Comparison of ENCODE assay signal across 9 mouse cellular contexts in genomic region chr4:148625756-148626622, GRCm38 (mm10). TPM values are rescaled to one million over a fixed set of nuclear protein-coding genes. Genes with fewer than 3 reads are reported as not detected.
DNase-seq lines count a peak whose midpoint lies in the region; ATAC-seq and TF ChIP-seq lines count a peak whose summit lies in the region.
"Had no signal": no experiment of that assay in that cellular context is flagged by ENCODE, and none has a peak within 500 bp of the region (broad histone marks: within the 10 kb centered on the region; RNA-seq: fewer than 3 reads in every experiment).

No protein-coding gene starts in this region.

- TF ChIP-seq POLR2A in spleen, adult 2 months (IDR thresholded peaks at IDR 0.05; ENCODE audit: low read depth, low read length) = no peak

- H3K27me3 ChIP-seq in kidney, embryonic 16.5 days (ENCODE audit: insufficient read depth, low read length) = no peaks in the 10 kb centered on the region
- H3K27me3 ChIP-seq in spleen, adult 2 months (ENCODE audit: control insufficient read depth, insufficient read depth, low read length) = no peaks in the 10 kb centered on the region

- no peaks in the 10 kb centered on the region for H3K9me3 ChIP-seq in kidney, embryonic 16.5 days (ENCODE audit: low read length)

- H3K9ac ChIP-seq in kidney, embryonic 16.5 days (replicated peaks; ENCODE audit: low read length) = peak overlapping the region; percentile 100

- peak; percentile 69 for ATAC-seq in kidney, embryonic 16.5 days (ENCODE audit: low FRiP score, low TSS enrichment)

- H3K36me3 ChIP-seq in kidney, embryonic 16.5 days (ENCODE audit: insufficient read depth, low read length) = peaks cover 36% of the 10 kb centered on the region
- peaks cover 23% of the 10 kb centered on the region for H3K36me3 ChIP-seq in spleen, adult 2 months (ENCODE audit: control insufficient read depth, insufficient read depth, low read length)

- peaks cover 9% of the 10 kb centered on the region for H3K4me1 ChIP-seq in brown adipose tissue, adult 24 weeks (ENCODE audit: control insufficient read depth, insufficient read depth, insufficient read length, low read length)
- peaks cover 25% of the 10 kb centered on the region for H3K4me1 ChIP-seq in kidney, embryonic 16.5 days (ENCODE audit: insufficient read depth, low read length)
- peaks cover 3% of the 10 kb centered on the region; the same call in 1 of the 2 replicates for H3K4me1 ChIP-seq in spleen, adult 2 months (ENCODE audit: control insufficient read depth, insufficient read depth, insufficient read length)

- peak; percentile 41 for DNase-seq in adrenal gland, adult 2 months
- DNase-seq in adrenal gland, postnatal 25 days = no peak
- peak; percentile 83 for DNase-seq in 3134 (ENCODE audit: extremely low read depth, insufficient read length, low spot score)
- DNase-seq in forelimb bud, embryonic 11.5 days (ENCODE audit: low read depth, low spot score) = peak; percentile 45
- DNase-seq in lung, postnatal 25 days (ENCODE audit: low spot score) = peak; percentile 24
- peak; percentile 31 to 40 for DNase-seq in spleen, adult 2 months (ENCODE audit: low read depth in 1 of 2, low spot score in 2 of 2)

- peak overlapping the region; percentile 85 for H3K4me2 ChIP-seq in kidney, embryonic 16.5 days (replicated peaks; ENCODE audit: low read depth, low read length)

- H3K27ac ChIP-seq in brown adipose tissue, adult 24 weeks (replicated peaks; ENCODE audit: low read depth, low read length) = peak overlapping the region; percentile 89
- H3K27ac ChIP-seq in kidney, embryonic 16.5 days (ENCODE audit: low read length) = peak overlapping the region; percentile 95
- H3K27ac ChIP-seq in spleen, adult 2 months (ENCODE audit: insufficient read depth, low read length) = peak overlapping the region; percentile 97

- WGBS in kidney, embryonic 16.5 days = under 1% methylated on average over 57 of the region's 57 CpGs
- WGBS in spleen, adult 2 months = under 1% methylated on average over 57 of the region's 57 CpGs

- no peak for TF ChIP-seq CTCF in spleen, adult 2 months (IDR thresholded peaks at IDR 0.05; ENCODE audit: extremely low read depth, insufficient read depth, insufficient read length, insufficient replicate concordance)

- H3K4me3 ChIP-seq in brown adipose tissue, adult 24 weeks (ENCODE audit: insufficient read depth, low read depth, low read length) = peak overlapping the region; percentile 89
- H3K4me3 ChIP-seq in kidney, embryonic 16.5 days (ENCODE audit: low read length) = peak overlapping the region; percentile 78
- H3K4me3 ChIP-seq in spleen, adult 2 months (ENCODE audit: extremely low read depth, insufficient read depth, insufficient read length) = peak overlapping the region; percentile 97

RNA-seq across cellular contexts. Expression of gene Tardbp, which starts 0.8 kb away (rescaled TPM):
- total RNA-seq in adrenal gland, adult 2 months (2021) = 100 to 1,000 TPM; 240 to 255 TPM
- polyA plus RNA-seq in adrenal gland, adult 2 months (2012; rRNA removed) = 8.0 and 10.3 TPM in 2 replicates
- 282 and 318 TPM in 2 replicates for total RNA-seq in adrenal gland, postnatal 25 days (2021)
- polyA plus RNA-seq in brown adipose tissue, adult 24 weeks (2012; ENCODE audit: insufficient read depth, insufficient read length, missing spikeins) = 132 and 193 TPM in 2 replicates
- polyA plus RNA-seq in kidney, embryonic 16.5 days (2015; fragmentation: Nextera tagmentation; extraction: Ambion mirVana) = 337 and 369 TPM in 2 replicates
- polyA plus RNA-seq in spleen, adult 2 months (2012; rRNA removed) = 49.8 and 57.0 TPM in 2 replicates

RNA-seq across cellular contexts. Expression of gene Gm572, which starts 17.1 kb away (rescaled TPM):
- not detected for total RNA-seq in adrenal gland, adult 2 months (2021)
- 0.07 TPM in 1 of 2 replicates, not detected in the other for polyA plus RNA-seq in adrenal gland, adult 2 months (2012; rRNA removed)
- not detected in 2 replicates for total RNA-seq in adrenal gland, postnatal 25 days (2021)
- polyA plus RNA-seq in brown adipose tissue, adult 24 weeks (2012; ENCODE audit: insufficient read depth, insufficient read length, missing spikeins) = not detected in 2 replicates
- polyA plus RNA-seq in kidney, embryonic 16.5 days (2015; fragmentation: Nextera tagmentation; extraction: Ambion mirVana) = not detected in 2 replicates
- 0.07 TPM in 1 of 2 replicates, not detected in the other for polyA plus RNA-seq in spleen, adult 2 months (2012; rRNA removed)
- total RNA-seq: left cerebral cortex, postnatal 10 days had no signal

RNA-seq across cellular contexts. Expression of gene Masp2, which starts 23.6 kb away (rescaled TPM):
- total RNA-seq in adrenal gland, adult 2 months (2021) = 1 to 10 TPM in 1 of 2 experiments, under 1 TPM in 1; 0.55 to 5.6 TPM
- polyA plus RNA-seq in adrenal gland, adult 2 months (2012; rRNA removed) = 3.5 and 6.5 TPM in 2 replicates
- 2.8 and 4.4 TPM in 2 replicates for total RNA-seq in adrenal gland, postnatal 25 days (2021)
- polyA plus RNA-seq in brown adipose tissue, adult 24 weeks (2012; ENCODE audit: insufficient read depth, insufficient read length, missing spikeins) = not detected in 2 replicates
- 0.27 and 0.52 TPM in 2 replicates for polyA plus RNA-seq in kidney, embryonic 16.5 days (2015; fragmentation: Nextera tagmentation; extraction: Ambion mirVana)
- polyA plus RNA-seq in spleen, adult 2 months (2012; rRNA removed) = 0.26 and 1.3 TPM in 2 replicates

RNA-seq across cellular contexts. Expression of gene Srm, which starts 34.7 kb away (rescaled TPM):
- 10 to 100 TPM; 75.6 to 79.4 TPM for total RNA-seq in adrenal gland, adult 2 months (2021)
- 123 and 157 TPM in 2 replicates for polyA plus RNA-seq in adrenal gland, adult 2 months (2012; rRNA removed)
- total RNA-seq in adrenal gland, postnatal 25 days (2021) = 68.3 and 78.6 TPM in 2 replicates
- 21.4 and 25.8 TPM in 2 replicates for polyA plus RNA-seq in brown adipose tissue, adult 24 weeks (2012; ENCODE audit: insufficient read depth, insufficient read length, missing spikeins)
- polyA plus RNA-seq in kidney, embryonic 16.5 days (2015; fragmentation: Nextera tagmentation; extraction: Ambion mirVana) = 187 and 188 TPM in 2 replicates
- 55.7 and 80.0 TPM in 2 replicates for polyA plus RNA-seq in spleen, adult 2 months (2012; rRNA removed)
